Mouse (Mus musculus) ES-Bruce4 (cell line): Measurements from ENCODE around the gene Lhcgr. TPM values are rescaled to one million over a fixed set of nuclear protein-coding genes. Genes with fewer than 3 reads are reported as not detected.

Source experiments
- H3K27ac ChIP-seq: 2 replicates; pipeline ENCODE4 v1.5.1; 2012; ENCODE audit warnings: low read length, inconsistent platforms; ENCODE audit not compliant: insufficient read depth
- H3K27me3 ChIP-seq: 2 replicates; pipeline ENCODE4 v1.6.1; 2012; ENCODE audit warnings: mild to moderate bottlenecking, low read length, inconsistent platforms; ENCODE audit not compliant: control insufficient read depth, poor library complexity, insufficient read depth, severe bottlenecking
- H3K36me3 ChIP-seq: 2 replicates; pipeline ENCODE4 v1.6.1; 2012; ENCODE audit warnings: inconsistent platforms, mild to moderate bottlenecking, low read length, moderate library complexity; ENCODE audit not compliant: control insufficient read depth, poor library complexity, insufficient read depth, severe bottlenecking
- H3K4me1 ChIP-seq: one replicate; pipeline ENCODE4 v1.8.1; 2011; ENCODE audit warnings: low read length; ENCODE audit not compliant: control insufficient read depth, insufficient read depth
- H3K4me3 ChIP-seq: 2 replicates; pipeline ENCODE4 v1.5.1; 2011; ENCODE audit warnings: low read depth, mild to moderate bottlenecking, low read length
- H3K9ac ChIP-seq: 2 replicates; pipeline ENCODE4 v1.6.1; 2012; ENCODE audit warnings: low read depth, mild to moderate bottlenecking, inconsistent platforms; ENCODE audit not compliant: poor library complexity, severe bottlenecking
- H3K9me3 ChIP-seq: replicated peaks from 2 replicates; pipeline ENCODE4 v1.6.1; 2012; ENCODE audit warnings: mild to moderate bottlenecking, low read length, inconsistent platforms; ENCODE audit not compliant: control insufficient read depth, poor library complexity, insufficient read depth, severe bottlenecking
- CTCF ChIP-seq: IDR thresholded peaks from one replicate; pipeline ENCODE4 v1.8.1; 2011; ENCODE audit warnings: low read depth, low read length
- EP300 ChIP-seq: IDR thresholded peaks from 2 replicates; pipeline ENCODE4 v1.6.1; 2011; ENCODE audit warnings: low read depth, low read length; ENCODE audit not compliant: insufficient read depth
- POLR2A ChIP-seq: IDR thresholded peaks from one replicate; pipeline ENCODE4 v1.8.1; 2011; ENCODE audit warnings: low read length; ENCODE audit not compliant: insufficient read depth
- polyA plus RNA-seq: library from polyadenylated mRNA; stranded (reverse); fragments of >200 nt; gene quantifications from 2 replicates; pipeline ENCODE4 v1.2.4, GENCODE M21; 2011; ENCODE audit warnings: low read depth; ENCODE audit not compliant: missing spikeins, insufficient read depth, insufficient read length

Lhcgr gene
- polyA plus RNA-seq, 1 experiment = 0.12 TPM

- H3K9me3 ChIP-seq = no peaks in the 10 kb centered on the region
- H3K4me1 ChIP-seq = peaks cover 9% of the 10 kb centered on the region
- H3K4me3 ChIP-seq = no peak overlapping the region
- TF ChIP-seq POLR2A (no peak), CTCF (no peak), EP300 (no peak)
- H3K36me3 ChIP-seq = no peaks in the 10 kb centered on the region
- H3K27ac ChIP-seq = no peak overlapping the region
- no peaks in the 10 kb centered on the region for H3K27me3 ChIP-seq
- H3K9ac ChIP-seq = no peak overlapping the region
These were observed 89.4 kb downstream of the Lhcgr start for GRCm38 (mm10) chr17:88702345-88702744.

GRCm38 (mm10) chr17:88700901-88701300, 90.9 kb downstream of the Lhcgr start:
- Histone ChIP-seq H3K9ac (no peak overlapping the region), H3K4me1 (peaks cover 4% of the 10 kb centered on the region), H3K36me3 (no peaks in the 10 kb centered on the region), H3K4me3 (no peak overlapping the region), H3K27me3 (no peaks in the 10 kb centered on the region), H3K27ac (no peak overlapping the region), H3K9me3 (no peaks in the 10 kb centered on the region)
- TF ChIP-seq POLR2A = no peak
- no peak for TF ChIP-seq CTCF
- TF ChIP-seq EP300 = no peak

- Histone ChIP-seq H3K9me3 (no peaks in the 10 kb centered on the region), H3K27ac (no peak overlapping the region), H3K36me3 (no peaks in the 10 kb centered on the region), H3K4me3 (no peak overlapping the region), H3K4me1 (peaks cover 4% of the 10 kb centered on the region), H3K27me3 (no peaks in the 10 kb centered on the region), H3K9ac (no peak overlapping the region)
- TF ChIP-seq EP300 = no peak
- TF ChIP-seq CTCF = no peak
- no peak for TF ChIP-seq POLR2A
These were observed 95.0 kb downstream of the Lhcgr start for GRCm38 (mm10) chr17:88696656-88697333.

GRCm38 (mm10) chr17:88688226-88688625, 103.6 kb downstream of the Lhcgr start:
- Histone ChIP-seq H3K4me1 (no peaks in the 10 kb centered on the region), H3K27me3 (no peaks in the 10 kb centered on the region), H3K9ac (no peak overlapping the region), H3K4me3 (no peak overlapping the region), H3K9me3 (no peaks in the 10 kb centered on the region), H3K36me3 (no peaks in the 10 kb centered on the region), H3K27ac (no peak overlapping the region)
- TF ChIP-seq CTCF (no peak), EP300 (no peak), POLR2A (no peak)

GRCm38 (mm10) chr17:88675310-88676309, 116.2 kb downstream of the Lhcgr start:
- H3K4me1 ChIP-seq = no peaks in the 10 kb centered on the region
- no peaks in the 10 kb centered on the region for H3K36me3 ChIP-seq
- no peaks in the 10 kb centered on the region for H3K9me3 ChIP-seq
- no peak overlapping the region for H3K9ac ChIP-seq
- TF ChIP-seq CTCF (no peak), EP300 (no peak), POLR2A (no peak)
- H3K4me3 ChIP-seq = no peak overlapping the region
- H3K27me3 ChIP-seq = no peaks in the 10 kb centered on the region; the same call in 1 of the 2 replicates
- H3K27ac ChIP-seq = no peak overlapping the region
